Mouse (Mus musculus) cerebellum, adult 2 months (tissue): ENCODE results near the gene Kcnip1.

Experiments
- CTCF ChIP-seq: fragments of 200-500 bp; IDR thresholded peaks from 2 replicates; pipeline ENCODE4 v1.5.1; 2011; ENCODE audit warnings: low read depth, mild to moderate bottlenecking, control low read depth, low read length, moderate library complexity, borderline replicate concordance; ENCODE audit not compliant: insufficient read depth
- POLR2A ChIP-seq: fragments of 200-500 bp; IDR thresholded peaks from 2 replicates; pipeline ENCODE4 v1.6.1; 2011; ENCODE audit warnings: low read length, control low read depth, borderline replicate concordance; ENCODE audit not compliant: insufficient read depth

GRCm38 (mm10) chr11:33614218-33614617 lies 378.7 kb downstream of the Kcnip1 start:
- TF ChIP-seq CTCF (peak; percentile 95), POLR2A (no peak)
